Mouse (Mus musculus): Measurements from ENCODE around the gene Aldh9a1. TPM values are rescaled to one million over a fixed set of nuclear protein-coding genes. Genes with fewer than 3 reads are reported as not detected.
A peak's percentile ranks its signal among the peaks of the same experiment; 100 is the strongest.

Gene Aldh9a1
- total RNA-seq, 2 experiments from 2014 or later = 32.4 to 37.0 TPM

DNA sequence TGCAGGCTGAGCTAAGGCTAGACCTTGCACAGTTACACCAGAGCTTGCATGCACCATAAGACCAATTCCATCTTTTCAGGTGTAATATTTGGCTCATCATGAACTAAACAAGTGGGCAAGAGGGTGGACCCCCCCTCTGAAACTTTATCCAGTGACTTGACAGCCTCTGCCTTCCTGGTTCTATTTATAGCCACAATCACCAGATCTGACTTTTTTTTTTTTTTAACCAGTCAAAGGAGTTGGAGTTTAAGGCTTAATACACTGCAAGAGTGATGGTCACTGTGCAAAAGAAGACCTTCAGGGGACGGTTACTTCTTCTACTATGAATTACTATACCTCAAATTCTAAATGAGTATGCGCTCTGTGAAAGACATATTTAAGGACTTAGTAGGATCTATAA is 35.4 kb downstream of the Aldh9a1 start:
- no peak for DNase-seq

DNA sequence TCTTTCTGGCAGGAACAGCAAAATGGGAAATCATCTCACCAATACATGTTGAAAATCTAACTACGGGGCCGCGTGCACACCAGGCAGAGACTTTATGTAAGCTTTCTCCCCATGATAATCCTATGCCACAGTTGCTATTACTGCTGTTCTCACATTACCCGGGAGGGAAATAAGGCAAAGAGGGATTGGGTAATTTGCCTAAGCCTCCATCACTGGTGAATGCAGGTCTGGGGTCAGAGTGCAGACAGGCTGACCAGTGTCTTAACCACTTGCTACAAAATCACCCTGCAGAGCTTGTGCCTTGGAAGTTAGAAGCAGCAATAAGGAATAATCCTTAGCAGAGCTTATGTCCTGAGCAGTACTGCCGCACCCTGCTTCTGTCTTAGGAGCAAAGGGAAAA is 35.8 kb downstream of the Aldh9a1 start:
- DNase-seq = no peak

DNA sequence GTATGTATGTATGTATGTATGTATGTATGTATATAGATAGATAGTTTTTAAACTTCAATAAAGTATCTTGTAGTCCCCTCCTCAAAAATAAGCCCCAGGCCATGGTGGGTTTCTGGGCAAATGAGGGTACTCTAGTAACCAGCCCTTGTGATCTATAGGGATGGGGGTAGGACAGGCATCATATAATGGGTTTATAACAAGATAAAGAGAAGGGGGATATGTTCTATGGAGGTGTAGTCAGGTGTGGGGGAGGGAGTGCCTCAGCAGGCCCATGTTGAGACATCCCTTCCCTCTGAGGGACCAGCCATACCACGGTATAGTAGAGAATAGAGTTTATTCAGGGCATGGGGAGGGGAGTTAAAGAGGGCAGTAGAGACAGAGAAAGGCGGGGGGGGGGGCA is 36.7 kb downstream of the Aldh9a1 start:
- no peak for DNase-seq

DNA sequence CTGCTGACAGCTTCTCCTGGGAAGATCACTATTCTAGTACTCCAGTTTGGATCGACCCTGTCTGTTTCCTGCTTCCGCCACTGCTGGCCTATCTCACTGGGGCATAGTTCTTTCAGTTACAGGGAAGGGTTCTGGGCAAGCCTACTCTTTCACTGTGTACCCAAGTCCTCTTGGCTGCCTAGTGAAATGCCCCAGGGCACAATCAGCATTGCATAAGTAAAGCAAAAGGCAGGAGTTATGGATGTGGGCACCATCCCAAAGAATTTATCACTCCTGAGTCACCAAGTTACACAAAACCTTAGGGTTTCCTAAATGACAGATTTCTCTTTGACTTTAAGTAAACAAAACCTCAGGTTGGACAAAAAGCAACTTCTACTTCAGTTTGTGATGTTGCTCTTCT is 37.5 kb downstream of the Aldh9a1 start:
- no peak for DNase-seq

DNA sequence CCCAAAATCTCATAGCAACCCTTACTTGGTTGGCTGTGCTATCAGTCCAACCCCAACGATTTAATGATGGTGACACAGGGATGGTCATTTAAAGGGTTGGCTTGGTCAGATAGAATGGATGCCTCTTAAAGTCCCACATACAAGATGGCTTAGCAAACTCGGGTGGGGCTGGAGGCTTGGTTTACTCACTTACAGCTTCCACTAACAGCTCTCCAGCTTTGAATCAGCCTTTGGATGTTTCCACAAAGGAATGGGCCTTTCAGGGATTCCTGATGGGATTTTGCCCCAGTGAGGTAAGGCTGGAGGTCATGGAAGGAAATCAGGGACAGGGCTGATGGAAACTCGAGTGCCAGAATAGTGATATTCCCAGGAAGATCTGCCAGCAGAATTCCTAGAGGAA is 38.0 kb downstream of the Aldh9a1 start:
- DNase-seq = no peak

DNA sequence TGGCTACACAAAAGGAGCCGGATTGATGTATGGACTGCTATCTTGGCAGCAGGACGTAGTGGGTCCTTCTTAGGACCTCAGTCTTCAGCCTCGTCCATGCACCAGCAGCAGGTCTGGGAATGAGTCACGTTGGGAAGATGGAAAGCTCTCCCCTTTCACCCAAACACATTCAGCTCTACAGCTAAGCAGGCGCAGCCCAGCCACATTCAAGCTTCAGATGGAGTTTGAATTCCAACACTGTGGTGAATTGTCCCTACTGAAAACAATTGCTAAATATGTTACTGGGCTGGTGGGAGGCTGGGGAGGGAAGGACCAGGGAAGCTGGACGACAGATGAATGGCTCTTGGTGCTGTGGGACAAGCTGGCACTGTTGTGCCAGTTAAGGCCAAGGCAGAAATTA is 38.8 kb downstream of the Aldh9a1 start:
- DNase-seq = no peak

DNA sequence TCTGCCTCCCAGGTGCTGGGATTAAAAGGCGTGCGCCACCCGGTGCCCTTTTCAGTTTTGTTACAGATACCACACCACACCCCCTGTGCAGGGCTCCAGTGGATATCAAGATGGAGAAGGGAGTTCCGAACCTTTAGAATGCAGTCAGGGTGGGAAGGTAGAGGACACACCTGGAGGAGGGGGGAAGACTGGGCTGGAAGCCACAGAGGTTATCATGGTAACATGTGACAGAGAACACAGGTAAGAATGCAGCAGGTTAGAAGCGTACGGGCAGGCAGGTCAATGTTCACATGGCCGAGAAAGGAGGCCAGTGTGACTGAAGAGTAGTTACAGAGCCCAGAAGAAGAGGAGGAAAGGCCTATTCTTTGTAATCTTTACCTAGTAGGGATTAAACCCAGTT is 39.8 kb downstream of the Aldh9a1 start:
- no peak for DNase-seq

DNA sequence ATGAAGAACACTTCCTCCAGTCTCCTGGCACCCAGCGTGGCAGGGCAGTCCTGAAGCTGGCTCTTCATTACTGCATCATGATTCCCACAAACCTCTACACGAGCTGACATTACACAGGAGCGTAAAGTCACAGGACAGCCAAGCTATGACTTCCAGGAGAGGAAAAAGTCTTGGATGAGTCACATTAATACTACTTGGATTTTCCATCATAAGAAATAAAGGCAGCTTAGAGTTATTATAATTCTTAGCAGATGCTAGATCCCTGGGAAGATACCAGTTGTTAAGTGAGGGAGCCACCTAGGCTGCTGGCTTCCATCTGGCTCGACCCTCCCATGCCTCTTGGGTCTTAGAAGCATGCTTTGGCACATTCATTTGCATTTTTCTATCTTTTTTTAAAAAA is 40.6 kb downstream of the Aldh9a1 start:
- no peak for DNase-seq

DNA sequence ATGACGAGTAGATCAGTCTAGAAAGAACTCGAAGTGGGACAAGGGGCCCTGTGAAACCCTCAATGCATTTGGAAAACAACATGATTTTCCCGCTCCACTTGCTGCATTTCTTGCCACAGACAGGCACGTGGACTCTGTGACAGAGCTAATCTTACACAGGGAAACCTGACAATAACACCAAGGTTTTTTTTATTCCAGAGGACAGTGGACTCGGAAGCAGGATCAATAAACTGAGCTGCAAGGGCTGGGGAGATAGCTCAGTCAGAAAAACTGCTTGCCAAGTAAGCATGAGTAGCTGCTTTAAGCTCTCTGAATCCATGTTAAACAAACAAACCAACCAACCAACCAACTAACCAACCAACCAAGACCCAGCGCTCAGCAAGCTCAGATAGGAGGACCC is 41.5 kb downstream of the Aldh9a1 start:
- DNase-seq = no peak

DNA sequence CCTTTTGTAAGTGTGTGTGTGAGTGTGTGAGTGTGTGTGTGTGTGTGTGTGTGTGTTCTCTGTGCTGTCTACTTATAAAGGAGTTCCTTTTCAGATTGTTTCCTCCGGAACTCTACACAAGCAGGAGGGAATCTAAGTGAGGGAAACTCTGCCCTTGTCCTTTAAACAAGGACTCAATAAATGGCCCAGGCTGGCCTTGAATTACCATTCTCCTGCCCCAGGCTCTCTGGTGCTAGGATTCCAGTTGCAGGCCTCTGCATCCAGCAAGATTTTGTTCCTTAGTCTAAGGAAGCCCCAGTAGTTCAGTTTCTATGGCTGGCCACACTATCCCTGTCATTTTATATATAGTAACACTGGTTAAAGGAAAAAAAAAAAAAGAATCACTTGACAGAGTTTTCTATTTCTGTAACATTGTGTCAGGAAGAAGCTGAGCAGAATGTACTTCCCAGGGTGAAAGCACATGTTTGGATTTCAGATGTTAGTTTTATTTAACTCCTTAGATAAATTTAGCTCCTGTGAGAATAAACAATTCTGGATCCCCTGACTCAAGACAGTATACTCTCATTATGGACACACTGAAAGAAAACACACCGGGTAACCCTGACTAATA is 42.3 kb downstream of the Aldh9a1 start:
- no peak for DNase-seq

DNA sequence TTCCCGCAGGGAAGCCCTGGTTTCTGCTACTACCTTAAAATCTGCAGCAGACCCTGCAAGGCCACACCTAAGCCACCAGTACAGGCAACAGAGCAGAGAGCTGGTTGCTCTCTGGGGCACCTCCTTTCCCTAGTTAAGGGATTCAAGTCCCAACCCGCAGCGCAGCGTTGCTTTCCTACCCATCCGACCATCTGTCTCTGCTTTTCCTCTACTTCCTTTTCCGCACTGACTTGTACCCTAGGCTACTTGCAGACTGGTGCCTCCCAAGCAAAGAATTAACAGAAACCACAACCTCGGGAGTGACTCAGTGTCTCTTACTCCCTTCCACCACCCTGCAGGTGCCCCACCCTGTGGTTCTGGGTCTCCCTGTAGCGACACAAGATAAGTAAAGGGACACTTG is 42.9 kb downstream of the Aldh9a1 start:
- no peak for DNase-seq

DNA sequence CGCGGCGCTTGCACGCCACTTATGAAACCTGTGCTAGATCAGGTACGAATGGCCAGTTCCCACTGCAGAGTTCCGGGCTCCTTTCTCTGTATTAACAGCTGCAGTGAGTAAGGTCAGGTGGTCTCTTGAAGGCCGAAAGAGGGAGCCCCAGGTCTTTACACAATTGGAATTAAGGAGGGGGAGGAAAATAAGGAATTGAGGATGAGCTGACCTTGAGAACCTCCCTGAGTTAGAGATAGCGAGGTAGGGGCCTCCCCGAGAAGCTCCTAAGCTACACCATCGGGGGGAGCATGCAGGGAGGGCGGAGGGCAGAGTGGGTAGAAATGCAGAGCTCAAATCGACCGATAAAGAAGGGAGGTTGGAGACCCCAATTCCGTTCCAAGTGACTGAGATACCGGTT is 43.5 kb downstream of the Aldh9a1 start:
- no peak for DNase-seq

DNA sequence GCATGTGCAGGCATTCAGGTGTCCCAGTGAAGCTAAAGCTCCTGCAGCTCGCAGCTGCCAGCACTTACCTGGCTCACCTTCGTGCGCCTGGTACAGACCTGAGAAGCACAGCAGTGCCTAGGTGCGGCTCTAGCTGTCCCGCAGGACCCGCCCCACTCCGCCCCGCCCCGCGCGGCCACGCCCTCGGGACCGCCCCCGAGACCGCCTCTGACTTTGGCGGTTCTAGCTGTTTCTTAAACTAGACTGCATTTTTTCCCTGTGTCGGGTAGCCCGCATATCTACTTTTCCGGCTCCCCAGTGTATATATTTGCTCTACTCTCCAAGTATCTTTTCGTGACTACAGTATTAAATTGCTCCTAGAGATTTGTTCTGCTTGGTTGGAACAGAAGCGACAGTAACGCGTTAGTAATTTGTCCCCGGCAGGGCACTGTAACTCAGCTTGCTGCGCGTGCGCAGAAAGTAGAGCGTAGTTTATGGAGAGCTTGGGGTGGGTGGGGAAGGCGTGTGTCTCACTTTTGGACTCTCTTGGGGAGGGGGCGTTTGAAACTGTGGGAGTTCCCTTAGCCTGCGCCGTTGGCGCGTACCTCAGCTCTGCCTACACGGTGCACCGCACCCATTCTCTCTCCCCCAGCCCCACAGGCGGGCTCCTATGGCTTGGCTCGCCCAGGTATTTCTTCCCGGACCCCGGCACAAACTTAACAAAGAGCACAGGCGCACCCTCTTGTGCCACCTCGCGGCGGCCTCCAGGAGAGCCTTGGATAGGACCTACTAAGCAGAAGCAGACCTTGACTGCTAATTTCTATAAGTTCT is 44.1 kb downstream of the Aldh9a1 start, which contains the start of gene Mgst3:
Mgst3 (minus strand) TSS at position 159 of the 810 bp plus-strand sequence.
- peak; percentile 95 for DNase-seq

DNA sequence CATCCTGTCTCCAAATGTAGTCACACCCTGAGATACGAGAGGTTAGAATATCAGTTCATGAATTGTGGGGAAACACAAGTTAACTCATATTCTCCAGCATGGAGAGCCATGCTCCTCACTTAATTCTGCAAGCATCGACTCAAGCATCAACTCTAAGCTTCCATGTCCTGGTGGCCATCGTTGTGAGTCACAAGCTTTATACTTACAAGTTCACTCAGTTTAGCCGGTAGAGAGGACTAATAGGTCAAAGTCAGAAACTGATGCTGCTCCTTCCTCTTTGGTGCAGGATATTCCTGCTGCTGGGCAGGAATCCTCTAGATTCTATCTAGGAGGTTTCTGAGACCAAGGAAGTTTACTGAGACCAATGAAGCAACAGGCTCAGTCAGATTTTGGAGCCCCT is 55.4 kb downstream of the Aldh9a1 start:
- no peak for DNase-seq

DNA sequence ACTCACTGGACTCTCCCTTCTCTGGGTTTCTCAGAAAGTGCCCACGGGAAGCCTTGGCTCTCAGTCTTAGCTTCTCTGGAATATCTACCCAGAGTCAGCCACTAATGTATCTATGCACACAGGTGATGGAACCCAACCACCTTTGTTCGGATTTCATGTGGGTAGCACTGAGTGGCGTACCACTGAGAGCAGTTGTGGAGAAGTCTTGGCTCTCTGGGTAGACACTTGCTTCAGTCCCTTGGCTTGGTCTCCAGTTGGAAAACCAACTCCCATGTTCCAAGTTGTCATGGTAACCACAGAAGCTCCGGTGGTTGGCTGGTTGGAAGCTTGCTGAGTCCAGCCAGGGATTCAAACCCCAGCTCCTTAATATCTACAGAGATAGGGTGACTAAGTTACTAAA is 59.8 kb downstream of the Aldh9a1 start:
- no peak for DNase-seq

DNA sequence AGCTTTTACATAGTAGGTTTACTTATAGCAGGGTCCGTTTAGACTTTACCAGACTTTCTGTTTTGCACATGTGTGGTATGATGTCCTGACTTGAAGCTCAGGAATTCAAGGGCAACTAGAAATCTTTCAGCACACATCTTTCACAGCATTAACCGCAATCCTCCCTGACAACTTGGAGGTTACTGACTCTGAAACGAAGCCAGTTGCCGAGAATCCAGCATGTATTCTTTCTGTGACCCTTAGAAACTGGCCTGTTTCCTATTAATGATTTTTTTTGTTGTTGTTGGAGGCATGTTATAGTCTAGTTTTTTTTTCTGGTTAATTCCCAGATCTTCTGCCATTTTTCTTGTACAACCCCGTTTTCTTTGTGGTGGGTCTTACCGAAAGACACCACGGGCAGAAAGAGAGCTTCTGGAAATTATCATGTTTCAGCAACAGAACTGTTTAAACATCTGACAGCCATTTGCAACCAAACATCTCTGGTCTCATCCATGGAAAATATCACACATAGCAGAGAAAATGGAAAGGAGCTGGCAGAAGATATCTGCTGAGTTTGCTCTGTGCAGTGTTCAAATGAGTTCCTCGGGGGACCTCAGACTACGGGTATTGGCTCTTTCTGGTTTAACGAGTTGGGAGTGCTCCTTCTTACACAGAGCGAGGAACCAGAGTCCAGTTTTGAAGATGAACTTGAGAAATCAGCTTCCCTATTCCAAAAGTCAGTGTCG is 62.4 kb downstream of the Aldh9a1 start:
- no peak for DNase-seq

DNA sequence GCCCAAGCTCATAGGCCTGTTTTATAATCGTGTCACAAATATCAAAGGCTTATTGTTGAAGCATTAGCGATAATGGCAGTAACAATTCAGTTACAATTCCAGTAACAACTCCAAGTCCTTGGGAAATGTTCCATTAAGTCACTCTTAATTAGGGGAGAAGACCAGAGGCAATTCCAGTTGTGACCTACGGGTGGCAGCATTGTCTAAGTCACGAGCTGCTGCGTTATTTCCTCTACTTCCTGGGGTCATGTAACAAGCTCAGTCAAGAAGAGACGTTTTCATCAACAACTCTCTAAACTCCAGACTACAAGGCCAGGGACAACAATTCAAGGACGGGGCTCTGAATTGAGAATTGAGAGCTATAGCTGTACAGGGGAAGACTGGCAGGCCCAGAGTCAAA is 65.1 kb downstream of the Aldh9a1 start:
- peak; percentile 88 for DNase-seq

Small RNA genes within 50 kb of the gene (microRNA-seq; reads per million reads assigned to microRNA genes)
- gene Gm25911 = 0 to 0.35 reads per million in 2 experiments

Other genes starting within 250 kb of the Aldh9a1 start
- 10 to 100 TPM; 55.0 to 55.7 TPM for gene Uck2, start 64.7 kb upstream of the Aldh9a1 start, total RNA-seq (2021)
- gene Tmco1, start 41.6 kb upstream of the Aldh9a1 start, total RNA-seq (2021) = 10 to 100 TPM; 75.6 to 79.3 TPM
- 100 to 1,000 TPM; 142 to 157 TPM for gene Mgst3, start 43.9 kb downstream of the Aldh9a1 start, total RNA-seq (2021)
- 1 to 10 TPM in 1 of 2 experiments, under 1 TPM in 1; 0.86 to 1.9 TPM for gene Lrrc52, start 116.8 kb downstream of the Aldh9a1 start, total RNA-seq (2021)
- 1 to 10 TPM; 6.1 to 6.3 TPM for gene Rxrg, start 248.4 kb downstream of the Aldh9a1 start, total RNA-seq (2021)